Mouse (Mus musculus) small intestine, adult 2 months (tissue): ENCODE results near the gene Cenpk.

Experiments
- CTCF ChIP-seq: fragments of 200-500 bp; IDR thresholded peaks from 2 replicates; pipeline ENCODE4 v1.5.1; 2012; ENCODE audit warnings: low read depth, mild to moderate bottlenecking, control low read depth, inconsistent platforms, low read length, moderate library complexity, mixed read lengths; ENCODE audit not compliant: insufficient replicate concordance, insufficient read length; ENCODE audit errors: extremely low read depth
- POLR2A ChIP-seq: fragments of 200-500 bp; IDR thresholded peaks from 2 replicates; pipeline ENCODE4 v1.6.1; 2012; ENCODE audit warnings: low read depth, mild to moderate bottlenecking, control low read depth, inconsistent platforms, low read length, moderate library complexity

DNA sequence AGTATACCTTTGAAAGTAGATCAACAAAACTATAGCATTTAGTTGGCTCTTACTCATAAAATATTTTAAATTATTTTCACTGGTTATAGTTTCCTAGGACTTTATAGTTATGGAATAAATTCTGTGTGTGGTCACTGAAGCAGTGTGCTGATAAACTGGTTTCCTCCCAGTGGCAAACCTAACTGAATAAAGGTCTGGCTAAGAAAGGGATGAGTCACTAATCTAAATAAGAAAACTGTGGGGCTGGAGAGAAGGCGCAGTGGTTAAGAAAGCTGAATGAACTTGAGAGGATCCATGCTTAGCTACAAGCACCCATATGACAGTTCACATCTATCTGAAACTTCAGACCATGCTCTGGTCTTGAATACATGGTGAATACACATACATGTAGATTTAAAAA is 67.1 kb downstream of the Cenpk start:
- TF ChIP-seq POLR2A: no peak
- TF ChIP-seq CTCF: no peak
